Mouse (Mus musculus) kidney, adult 2 months (tissue): ENCODE measurements at regions not wholly inside any gene's neighbourhood (a gene's known extent, or its start where the extent isn't known, plus 50 kb on each side); places are given as distances from the start of the nearest gene placed in this dataset.

Experiments used
- CTCF ChIP-seq: fragments of 200-500 bp; conservative IDR thresholded peaks from 2 replicates; pipeline ENCODE4 v1.5.1; 2011; ENCODE audit warnings: low read depth, mild to moderate bottlenecking, control low read depth, low read length, moderate library complexity, mixed read lengths; ENCODE audit not compliant: insufficient read depth, insufficient read length
- POLR2A ChIP-seq: fragments of 200-500 bp; IDR thresholded peaks from one replicate; pipeline ENCODE4 v1.6.1; 2011; ENCODE audit warnings: low read depth, low read length, control low read depth

GRCm38 (mm10) chr6:94779854-94780253 is 79.9 kb upstream of the Lrig1 start:
- TF ChIP-seq POLR2A (no peak), CTCF (no peak)
